Mouse (Mus musculus) gastrocnemius, adult 8-10 months (tissue): Measurements from ENCODE around the gene Eps8. TPM values are rescaled to one million over a fixed set of nuclear protein-coding genes. Genes with fewer than 3 reads are reported as not detected.

Source experiments
- DNase-seq, 2 experiments: peaks; one replicate each; pipeline ENCODE4 v3.0.0; 2022; ENCODE audit warnings: low spot score in 2 of 2
- total RNA-seq, 4 experiments: library from RNA; stranded (reverse); gene quantifications; 2 replicates each; pipeline ENCODE4 v1.2.4; 2022

Eps8 gene
- total RNA-seq, 4 experiments from 2014 or later = 2.4 to 3.9 (median 3.4) TPM

DNA sequence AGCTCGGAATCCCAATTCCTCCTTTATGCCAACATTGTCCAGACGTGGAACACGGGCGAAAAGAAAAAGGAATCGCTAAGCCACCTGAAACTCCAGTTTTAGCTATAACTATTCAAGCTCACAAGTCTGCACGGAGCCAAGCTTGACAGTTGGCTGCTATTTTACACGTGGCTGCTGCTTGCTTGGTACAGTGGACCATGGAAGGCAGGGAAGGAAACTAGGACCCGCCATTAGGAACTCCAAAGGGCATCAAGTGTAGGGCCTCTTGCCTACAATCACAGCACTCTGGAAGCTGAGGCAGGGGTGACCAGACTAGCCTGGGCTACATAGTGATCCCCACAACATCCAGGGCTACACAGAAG lies 134.4 kb downstream of the Eps8 start:
- DNase-seq = no peak

- DNase-seq = no peak
These were observed 134.9 kb downstream of the Eps8 start for GRCm38 (mm10) chr6:137519529-137520342.

DNA sequence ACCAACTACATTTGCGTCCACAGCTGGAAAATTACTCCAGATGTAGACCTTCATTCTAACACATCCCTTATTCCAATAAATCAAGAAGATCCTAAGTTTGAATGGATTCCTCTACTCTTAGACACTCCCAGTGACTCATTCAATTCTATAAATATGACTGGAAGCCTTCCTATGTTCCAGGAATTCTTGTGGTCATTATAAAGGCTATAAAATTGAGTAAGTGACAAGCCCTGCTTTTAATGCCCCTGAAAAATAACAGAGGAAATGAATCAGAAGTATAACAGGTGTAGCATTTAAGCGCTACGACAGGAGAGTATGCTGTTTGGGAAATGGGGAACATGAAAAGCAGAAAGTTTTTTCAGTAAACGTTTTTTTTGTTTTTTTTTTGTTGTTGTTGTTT lies 139.8 kb downstream of the Eps8 start:
- no peak for DNase-seq

- DNase-seq = no peak
These were observed 141.9 kb downstream of the Eps8 start for GRCm38 (mm10) chr6:137512753-137513152.

- DNase-seq = no peak
These were observed 145.2 kb downstream of the Eps8 start for GRCm38 (mm10) chr6:137509341-137510045.

DNA sequence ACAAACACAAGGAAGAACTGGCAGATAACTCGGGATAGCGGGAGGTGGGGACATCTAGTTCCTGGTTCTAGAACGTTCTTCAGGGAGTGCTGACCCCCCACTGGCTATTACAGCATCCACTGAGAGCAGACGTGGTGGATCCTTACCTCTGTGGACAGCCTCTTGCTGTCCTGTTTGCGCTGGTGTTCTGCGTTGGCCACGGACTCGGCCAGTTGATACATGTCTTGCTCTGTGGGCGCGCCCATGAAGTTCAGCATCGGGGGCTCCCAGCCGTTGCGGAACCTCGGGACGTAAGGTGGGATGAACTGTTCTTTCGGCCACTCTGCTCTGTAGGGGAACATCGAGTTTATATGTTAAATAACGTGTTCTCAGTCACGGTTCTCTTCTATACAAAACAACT lies 145.7 kb downstream of the Eps8 start:
- DNase-seq = no peak

DNA sequence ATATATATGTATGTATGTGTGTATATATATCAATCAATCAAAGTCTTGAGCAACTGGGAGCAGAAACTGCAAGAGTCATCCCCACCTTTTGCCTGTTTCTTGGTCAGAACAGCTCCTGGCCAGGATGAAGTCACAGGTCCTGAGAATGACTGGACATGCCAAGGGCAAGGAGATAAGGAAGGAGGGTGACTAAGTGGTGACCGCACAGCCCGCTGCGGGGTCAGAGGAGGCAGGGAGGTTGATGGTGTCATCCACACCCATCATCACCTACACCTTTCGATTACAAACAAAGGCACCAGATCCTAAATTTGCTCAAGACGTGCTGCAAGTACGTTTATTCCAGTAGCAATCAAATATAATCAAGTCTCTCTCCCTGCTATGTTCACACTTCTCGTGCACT lies 148.1 kb downstream of the Eps8 start:
- DNase-seq = no peak

- DNase-seq = no peak
These were observed 149.0 kb downstream of the Eps8 start for GRCm38 (mm10) chr6:137505555-137506227.

- DNase-seq = no peak
These were observed 150.6 kb downstream of the Eps8 start for GRCm38 (mm10) chr6:137504052-137504451.

DNA sequence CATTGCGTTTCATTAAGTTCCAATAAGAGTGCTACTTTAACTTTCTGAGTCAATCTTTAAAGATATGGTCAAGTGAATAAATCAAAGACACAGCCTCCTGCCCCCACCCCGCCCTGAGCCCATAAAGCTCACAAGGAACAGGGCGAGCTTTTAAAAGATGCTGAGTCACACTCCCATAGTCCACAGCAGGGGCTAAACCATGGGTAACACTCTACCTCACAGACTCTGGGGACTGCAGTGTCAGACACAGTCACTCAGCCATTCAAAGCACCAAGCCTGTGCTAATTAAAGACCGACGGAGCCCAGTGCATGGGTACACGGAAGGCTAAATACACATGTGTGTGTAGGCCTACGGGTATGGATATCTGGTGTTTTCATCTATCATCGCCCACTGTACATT lies 151.2 kb downstream of the Eps8 start:
- DNase-seq = no peak

DNA sequence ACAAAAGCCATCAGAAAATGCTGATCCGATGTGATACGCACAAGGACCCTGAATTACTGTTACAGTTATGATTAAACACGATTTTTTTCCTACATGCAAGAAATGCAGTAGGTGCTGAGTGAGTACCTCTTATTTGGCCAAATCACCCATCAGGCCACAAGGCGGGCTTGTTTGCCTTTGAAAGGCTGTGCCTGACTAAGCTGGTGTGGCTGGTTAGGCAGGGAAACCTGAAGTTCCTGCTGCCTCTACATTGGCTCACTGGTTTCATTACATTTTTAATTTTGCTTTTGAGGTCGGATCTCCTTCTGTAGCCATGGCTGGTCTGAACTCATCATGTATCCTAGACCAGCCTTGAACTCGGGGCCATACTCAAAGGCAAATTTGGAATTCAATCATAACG lies 151.7 kb downstream of the Eps8 start:
- DNase-seq = no peak

DNA sequence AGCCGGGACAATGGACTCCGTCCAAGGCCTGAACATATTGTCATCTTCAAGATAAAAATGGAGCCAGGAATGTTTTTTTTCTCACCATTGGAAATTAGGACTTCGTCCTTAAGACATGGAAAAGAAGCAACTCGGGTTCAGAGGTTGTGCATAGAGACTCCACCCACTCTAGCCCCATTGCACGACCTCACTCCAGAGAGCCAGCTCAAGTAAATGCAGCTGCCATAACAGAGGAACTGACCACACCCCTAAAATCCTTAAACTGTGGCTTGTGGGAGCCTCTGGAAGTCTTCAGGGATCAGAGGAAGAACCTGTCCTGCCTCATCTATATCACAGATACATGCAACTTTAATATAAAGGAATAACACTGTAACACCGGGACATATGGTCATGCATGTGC lies 155.9 kb downstream of the Eps8 start:
- no peak for DNase-seq

GRCm38 (mm10) chr6:137497208-137497835 lies 157.4 kb downstream of the Eps8 start:
- no peak for DNase-seq

DNA sequence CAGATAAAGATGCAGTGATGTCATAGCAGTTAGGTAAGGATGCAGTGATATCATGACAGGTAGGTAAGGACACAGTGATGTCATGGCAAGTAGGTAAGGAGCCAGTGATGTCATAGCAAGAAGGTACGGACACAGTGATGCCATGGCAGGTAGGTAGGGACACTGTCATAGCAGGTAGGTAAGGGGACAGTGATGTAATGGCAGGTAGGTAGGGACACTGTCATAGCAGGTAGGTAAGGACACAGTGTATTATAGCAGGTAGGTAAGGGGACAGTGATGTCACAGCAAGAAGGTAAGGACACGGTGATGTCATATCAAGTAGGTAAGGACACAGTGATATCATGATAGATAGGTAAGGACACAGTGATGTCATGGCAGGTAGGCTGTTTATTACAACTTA lies 158.1 kb downstream of the Eps8 start:
- DNase-seq = no peak

GRCm38 (mm10) chr6:137495233-137495632 lies 159.4 kb downstream of the Eps8 start:
- no peak for DNase-seq

DNA sequence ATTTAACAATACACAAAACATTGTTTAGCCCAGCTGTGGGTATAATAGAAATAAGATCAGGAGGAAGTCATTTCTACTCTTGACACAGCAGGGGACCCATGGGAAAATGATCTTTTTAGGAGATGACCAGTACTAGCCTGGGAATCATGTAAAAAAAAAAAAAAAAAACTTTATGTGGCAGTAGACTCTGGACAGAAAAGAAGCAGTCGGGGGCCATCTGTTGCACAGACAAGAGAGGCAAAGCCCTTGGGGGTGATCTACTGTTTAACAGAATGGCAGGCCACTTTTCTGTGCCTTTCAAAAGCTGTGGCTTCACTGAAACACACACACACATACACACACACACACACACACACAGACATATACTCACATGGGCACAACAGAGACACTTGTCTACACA lies 159.9 kb downstream of the Eps8 start:
- no peak for DNase-seq

- no peak for DNase-seq
These were observed 160.6 kb downstream of the Eps8 start for GRCm38 (mm10) chr6:137494136-137494475.

GRCm38 (mm10) chr6:137493211-137494135 lies 161.2 kb downstream of the Eps8 start:
- no peak for DNase-seq

GRCm38 (mm10) chr6:137492582-137492981 lies 162.1 kb downstream of the Eps8 start:
- DNase-seq = no peak

DNA sequence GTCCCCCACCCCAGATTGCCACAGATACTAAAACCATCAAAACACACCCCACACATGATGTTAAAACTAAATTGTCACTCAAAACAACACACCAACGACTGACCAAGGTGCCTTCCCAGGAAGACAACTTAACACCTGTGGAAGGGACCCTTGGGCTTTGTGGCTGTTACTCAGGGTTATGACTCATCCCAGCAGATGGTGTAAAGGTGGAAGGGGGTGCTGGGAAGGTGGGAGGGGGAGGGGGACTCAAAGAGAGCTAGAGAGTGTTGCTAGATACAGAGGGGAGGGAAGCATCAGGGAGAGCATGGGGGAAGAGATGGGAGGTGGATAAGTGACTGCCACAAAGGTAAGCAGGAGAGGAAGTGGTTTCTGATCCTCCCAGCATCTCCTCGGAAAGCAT lies 163.0 kb downstream of the Eps8 start:
- DNase-seq = no peak

GRCm38 (mm10) chr6:137490115-137490514 lies 164.6 kb downstream of the Eps8 start:
- DNase-seq = no peak
